Mouse (Mus musculus) liver, adult 2 months (tissue): ENCODE data around the gene Arl15.

ENCODE experiments used
- CTCF ChIP-seq: fragments of 200-500 bp; IDR thresholded peaks from 2 replicates; pipeline ENCODE4 v1.5.1; 2011; ENCODE audit warnings: low read depth, low read length, control low read depth
- POLR2A ChIP-seq: fragments of 200-500 bp; IDR thresholded peaks from 2 replicates; pipeline ENCODE4 v1.6.1; 2011; ENCODE audit warnings: low read length, control low read depth; ENCODE audit not compliant: insufficient read depth; ENCODE audit errors: extremely low read depth

- TF ChIP-seq POLR2A (no peak), CTCF (no peak)
These were observed 274.1 kb downstream of the Arl15 start for GRCm38 (mm10) chr13:114068421-114068820.
